Mouse (Mus musculus) neural tube, embryonic 14.5 days (tissue): Measurements from ENCODE around the gene Kcng3. TPM values are rescaled to one million over a fixed set of nuclear protein-coding genes. Genes with fewer than 3 reads are reported as not detected.

Source experiments
- ATAC-seq: fragments of 200-750 bp; cut with Nextera tagmentation; 2 replicates; pipeline ENCODE4 v1.8.0; 2017; ENCODE audit warnings: low read depth, mild to moderate bottlenecking, moderate TSS enrichment, moderate library complexity
- H3K27ac ChIP-seq: fragments of 300-500 bp; sonication (generic); 2 replicates; pipeline ENCODE4 v1.5.1; 2014; ENCODE audit warnings: low read depth, mild to moderate bottlenecking, control low read depth, low read length, moderate library complexity, mixed read lengths
- H3K27me3 ChIP-seq: fragments of 300-500 bp; sonication (generic); 2 replicates; pipeline ENCODE4 v1.6.1; 2014; ENCODE audit warnings: low read length; ENCODE audit not compliant: control insufficient read depth, insufficient read depth
- H3K36me3 ChIP-seq: fragments of 300-500 bp; sonication (generic); 2 replicates; pipeline ENCODE4 v1.6.1; 2014; ENCODE audit warnings: low read length, mixed read lengths; ENCODE audit not compliant: control insufficient read depth, insufficient read depth
- H3K4me1 ChIP-seq: fragments of 300-500 bp; sonication (generic); 2 replicates; pipeline ENCODE4 v1.6.1; 2014; ENCODE audit warnings: low read length; ENCODE audit not compliant: control insufficient read depth, insufficient read depth
- H3K4me2 ChIP-seq: fragments of 300-500 bp; sonication (generic); 2 replicates; pipeline ENCODE4 v1.6.1; 2014; ENCODE audit warnings: mild to moderate bottlenecking, low read depth, low read length, control low read depth
- H3K4me3 ChIP-seq: fragments of 300-500 bp; sonication (generic); 2 replicates; pipeline ENCODE4 v1.5.1; 2014; ENCODE audit warnings: low read depth, low read length, control low read depth, mixed read lengths
- H3K9ac ChIP-seq: fragments of 300-500 bp; sonication (generic); replicated peaks from 2 replicates; pipeline ENCODE4 v1.6.1; 2014; ENCODE audit warnings: low read depth, mild to moderate bottlenecking, control low read depth, low read length, mixed read lengths
- H3K9me3 ChIP-seq: fragments of 300-500 bp; sonication (generic); 2 replicates; pipeline ENCODE4 v1.6.1; 2016; ENCODE audit warnings: low read length; ENCODE audit not compliant: control insufficient read depth
- WGBS: fragments of 180-500 bp; shearing (Covaris S2); extraction: QIAGEN DNeasy Blood & Tissue Kit; methylation state at CpG from one replicate; pipeline ENCODE4 v1.1.7; 2014; 5-methylcytosine and 5-hydroxymethylcytosine counted together
- polyA plus RNA-seq: library from polyadenylated mRNA; unstranded; fragments of >200 nt; fragmentation: Nextera tagmentation; extraction: Ambion mirVana; gene quantifications from 2 replicates; pipeline ENCODE4 v1.2.1, GENCODE M21; 2014

Kcng3 gene
- polyA plus RNA-seq, 1 experiment from 2014 or later = not detected

DNA sequence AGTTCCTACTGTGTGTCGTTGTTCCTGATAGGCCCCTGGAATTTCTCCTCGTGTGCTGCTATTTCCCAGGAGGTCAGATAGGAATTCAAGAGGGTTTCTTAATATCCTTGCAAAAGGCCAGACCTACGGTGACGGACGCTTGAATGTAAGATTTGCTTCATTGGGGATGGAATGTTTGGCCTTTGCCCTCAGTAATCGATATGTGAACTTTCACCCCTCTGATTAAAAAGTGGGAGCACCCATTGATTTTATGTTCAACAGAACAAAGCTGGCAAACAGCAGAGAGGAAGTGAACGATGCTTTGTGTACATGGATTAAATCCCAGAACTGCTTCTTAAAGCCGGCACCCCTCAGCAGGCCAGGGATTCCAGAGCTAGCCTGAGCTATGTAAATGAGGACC lies 64.3 kb downstream of the Kcng3 start:
- H3K27me3 ChIP-seq = no peaks in the 10 kb centered on the region
- H3K27ac ChIP-seq = no peak overlapping the region
- WGBS = 52% methylated on average over 8 of the region's 8 CpGs
- no peak overlapping the region for H3K4me2 ChIP-seq
- no peak for ATAC-seq
- H3K4me3 ChIP-seq = no peak overlapping the region
- no peaks in the 10 kb centered on the region for H3K9me3 ChIP-seq
- H3K9ac ChIP-seq = no peak overlapping the region
- H3K36me3 ChIP-seq = no peaks in the 10 kb centered on the region
- no peaks in the 10 kb centered on the region for H3K4me1 ChIP-seq

DNA sequence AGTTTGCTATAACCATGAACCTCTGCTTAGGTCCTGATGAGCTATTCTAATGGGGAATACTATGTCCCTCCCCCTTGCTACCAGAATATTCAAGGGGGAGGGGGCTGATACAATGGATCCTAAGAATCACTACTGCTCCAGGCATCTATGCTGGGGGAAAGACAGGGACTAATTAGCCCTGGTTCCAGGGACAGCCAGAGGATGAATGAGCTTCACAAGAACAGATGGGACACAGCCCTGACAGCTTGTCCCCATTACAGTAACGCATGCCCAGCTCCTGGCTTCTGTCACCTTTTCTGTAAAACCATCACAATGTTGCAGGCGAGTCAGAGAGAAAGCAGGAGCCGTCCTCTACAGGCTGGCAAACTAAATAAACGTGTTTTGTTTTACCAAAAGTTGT lies 66.2 kb downstream of the Kcng3 start:
- H3K9me3 ChIP-seq = no peaks in the 10 kb centered on the region
- H3K4me3 ChIP-seq = no peak overlapping the region
- no peaks in the 10 kb centered on the region for H3K36me3 ChIP-seq
- H3K27me3 ChIP-seq = no peaks in the 10 kb centered on the region
- H3K4me1 ChIP-seq = no peaks in the 10 kb centered on the region
- 45% methylated on average over 4 of the region's 4 CpGs for WGBS
- no peak overlapping the region for H3K27ac ChIP-seq
- H3K9ac ChIP-seq = no peak overlapping the region
- no peak overlapping the region for H3K4me2 ChIP-seq
- peak; percentile 67; the same call in 1 of the 2 replicates for ATAC-seq

DNA sequence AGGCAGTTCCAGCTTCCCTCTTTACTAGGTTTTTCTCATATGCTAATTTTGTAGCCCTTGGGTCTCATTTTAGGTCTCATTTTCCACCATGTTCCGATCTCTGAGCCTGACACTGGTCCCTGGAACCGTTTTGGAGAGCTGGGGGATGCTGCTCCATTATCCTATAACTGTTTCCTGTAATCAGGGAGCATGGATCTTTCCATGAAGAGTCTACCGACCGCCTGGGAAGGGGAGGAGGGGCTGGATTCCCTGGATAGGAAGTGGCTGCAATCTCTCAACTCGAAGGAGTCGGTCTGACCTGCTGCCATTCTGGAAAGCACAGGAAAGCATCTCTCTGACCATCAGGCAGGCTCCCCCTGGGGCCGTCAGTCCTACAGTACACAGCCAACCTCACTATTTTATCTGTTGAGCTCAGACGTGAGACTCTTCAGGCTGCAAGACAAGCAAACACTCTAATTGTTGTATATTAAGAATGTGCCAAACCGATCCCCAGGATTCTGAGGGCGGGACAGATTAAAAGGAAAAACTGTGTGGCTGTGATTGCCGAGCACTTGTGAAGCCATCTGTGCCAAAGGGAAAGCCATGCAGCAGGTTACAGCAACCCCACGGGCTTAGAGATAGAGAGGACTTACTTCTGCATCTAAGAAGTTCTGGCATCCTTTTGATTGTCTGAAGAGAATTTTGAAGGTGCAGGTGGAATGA lies 67.4 kb downstream of the Kcng3 start:
- no peak for ATAC-seq
- no peaks in the 10 kb centered on the region for H3K4me1 ChIP-seq
- no peaks in the 10 kb centered on the region for H3K36me3 ChIP-seq
- H3K4me2 ChIP-seq = no peak overlapping the region
- 55% methylated on average over 12 of the region's 12 CpGs for WGBS
- no peaks in the 10 kb centered on the region for H3K9me3 ChIP-seq
- H3K4me3 ChIP-seq = no peak overlapping the region
- no peak overlapping the region for H3K27ac ChIP-seq
- no peak overlapping the region for H3K9ac ChIP-seq
- H3K27me3 ChIP-seq = no peaks in the 10 kb centered on the region

DNA sequence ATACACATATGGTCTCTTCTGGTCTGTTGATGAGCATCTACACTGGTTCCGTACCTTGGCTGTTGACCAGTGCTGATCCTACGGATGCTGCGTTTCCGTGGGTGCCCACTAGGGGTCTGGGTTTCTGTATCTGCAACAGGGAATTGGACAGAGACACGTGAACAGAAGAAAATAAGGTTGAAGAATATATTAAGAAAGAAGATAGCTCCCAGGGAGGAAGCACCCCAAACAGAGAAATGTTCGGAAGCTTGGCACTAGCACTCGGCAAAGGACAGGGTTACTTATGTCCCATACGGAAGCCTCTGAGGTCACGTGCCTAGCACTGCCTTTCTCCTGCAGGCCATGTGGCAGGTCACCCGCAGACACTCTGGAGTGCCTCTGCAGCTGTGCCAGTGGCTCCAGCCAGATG lies 68.0 kb downstream of the Kcng3 start:
- Histone ChIP-seq H3K9ac (no peak overlapping the region), H3K27me3 (no peaks in the 10 kb centered on the region), H3K36me3 (no peaks in the 10 kb centered on the region), H3K4me3 (no peak overlapping the region), H3K4me1 (no peaks in the 10 kb centered on the region), H3K9me3 (no peaks in the 10 kb centered on the region), H3K27ac (no peak overlapping the region), H3K4me2 (no peak overlapping the region)
- WGBS = 44% methylated on average over 10 of the region's 10 CpGs
- ATAC-seq = peak; percentile 59; the same call in 1 of the 2 replicates

DNA sequence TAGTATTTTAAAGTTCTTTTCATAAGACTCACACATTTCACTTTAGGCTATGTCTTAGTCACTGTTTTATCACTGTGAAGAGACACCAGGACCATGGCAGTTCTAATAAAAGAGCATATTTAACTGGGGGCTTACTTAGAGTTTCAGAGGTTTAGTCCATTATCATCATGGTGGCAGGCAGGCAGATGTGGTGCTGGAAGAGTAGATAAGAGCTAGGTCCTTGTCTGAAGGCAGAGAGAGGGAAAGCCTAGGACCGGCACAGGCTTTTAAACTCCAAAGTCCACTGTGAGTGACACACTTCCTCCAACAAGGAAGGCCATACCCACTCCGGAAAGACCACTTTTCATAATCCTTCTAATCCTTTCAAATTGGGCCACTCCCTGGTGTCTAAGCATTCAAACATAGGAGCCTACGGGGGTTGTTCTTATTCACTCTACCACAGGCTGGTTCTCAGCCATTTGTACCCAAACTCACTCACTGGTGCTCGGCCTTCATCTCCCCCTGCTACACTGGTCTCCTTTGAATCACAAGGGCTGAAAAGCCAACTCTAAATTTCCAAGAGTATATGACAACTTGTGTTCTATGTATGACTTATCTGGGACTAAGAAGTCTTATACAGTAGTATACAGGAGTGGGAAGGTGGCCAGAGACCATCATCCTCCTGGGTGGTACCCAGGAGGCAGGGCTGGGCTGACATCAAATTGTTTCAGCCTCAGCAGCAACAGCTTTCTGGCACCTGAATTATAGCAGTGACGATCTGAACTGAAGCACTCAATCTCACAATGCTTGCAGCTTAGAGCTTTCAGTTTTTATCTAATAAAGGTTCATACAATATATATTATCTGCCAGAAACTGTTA lies 69.3 kb downstream of the Kcng3 start:
- no peaks in the 10 kb centered on the region for H3K36me3 ChIP-seq
- H3K27me3 ChIP-seq = no peaks in the 10 kb centered on the region
- no peaks in the 10 kb centered on the region for H3K4me1 ChIP-seq
- no peak overlapping the region for H3K4me2 ChIP-seq
- no peak overlapping the region for H3K27ac ChIP-seq
- no peaks in the 10 kb centered on the region for H3K9me3 ChIP-seq
- ATAC-seq = no peak
- WGBS = 97% methylated on average over 5 of the region's 5 CpGs
- no peak overlapping the region for H3K4me3 ChIP-seq
- H3K9ac ChIP-seq = no peak overlapping the region

DNA sequence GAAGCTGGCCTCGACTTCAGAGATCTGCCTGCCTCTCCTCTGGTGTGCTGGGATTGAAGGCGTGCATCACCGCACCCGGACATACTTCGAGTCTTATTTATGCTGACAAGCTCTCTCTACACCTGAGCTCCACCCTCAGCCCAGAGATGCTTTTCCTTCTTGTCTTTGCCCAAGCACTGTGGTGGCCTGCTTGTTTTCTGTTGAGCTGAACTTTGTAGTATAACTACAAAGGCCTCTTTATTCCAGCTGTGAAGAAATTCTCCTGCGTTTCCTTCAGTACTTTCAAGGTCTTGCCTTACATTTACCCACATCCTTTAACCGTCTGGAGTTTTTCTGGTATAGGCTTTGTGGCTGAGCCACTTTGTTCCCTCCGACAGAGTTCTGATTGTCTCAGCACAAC lies 72.6 kb downstream of the Kcng3 start:
- Histone ChIP-seq H3K4me3 (no peak overlapping the region), H3K4me2 (no peak overlapping the region), H3K27me3 (no peaks in the 10 kb centered on the region), H3K36me3 (no peaks in the 10 kb centered on the region), H3K9ac (no peak overlapping the region), H3K9me3 (no peaks in the 10 kb centered on the region), H3K4me1 (no peaks in the 10 kb centered on the region), H3K27ac (no peak overlapping the region)
- ATAC-seq = no peak
- 61% methylated on average over 8 of the region's 8 CpGs for WGBS

DNA sequence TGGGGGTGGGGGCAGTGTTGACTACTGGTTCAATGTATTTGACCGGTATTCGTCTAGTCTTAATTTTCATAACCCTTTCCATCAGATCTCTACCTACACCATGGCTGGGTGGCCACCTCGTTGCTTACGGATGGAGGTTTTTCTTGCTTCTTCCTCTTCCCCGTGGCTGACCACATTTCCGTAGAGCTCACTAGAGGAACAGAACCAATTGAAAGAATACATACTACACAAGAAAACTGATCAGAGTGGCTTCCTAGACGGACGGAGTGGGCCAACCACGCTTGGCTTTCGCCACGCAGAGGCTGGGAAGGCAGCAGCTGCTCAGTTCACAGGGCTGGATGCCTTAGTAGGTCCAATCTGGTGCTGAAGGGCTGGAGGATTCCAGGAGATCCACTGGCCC lies 75.9 kb downstream of the Kcng3 start:
- Histone ChIP-seq H3K36me3 (no peaks in the 10 kb centered on the region), H3K4me1 (no peaks in the 10 kb centered on the region), H3K27ac (no peak overlapping the region), H3K9me3 (no peaks in the 10 kb centered on the region), H3K9ac (no peak overlapping the region), H3K4me2 (no peak overlapping the region), H3K27me3 (no peaks in the 10 kb centered on the region), H3K4me3 (no peak overlapping the region)
- 95% methylated on average over 11 of the region's 11 CpGs for WGBS
- no peak for ATAC-seq

DNA sequence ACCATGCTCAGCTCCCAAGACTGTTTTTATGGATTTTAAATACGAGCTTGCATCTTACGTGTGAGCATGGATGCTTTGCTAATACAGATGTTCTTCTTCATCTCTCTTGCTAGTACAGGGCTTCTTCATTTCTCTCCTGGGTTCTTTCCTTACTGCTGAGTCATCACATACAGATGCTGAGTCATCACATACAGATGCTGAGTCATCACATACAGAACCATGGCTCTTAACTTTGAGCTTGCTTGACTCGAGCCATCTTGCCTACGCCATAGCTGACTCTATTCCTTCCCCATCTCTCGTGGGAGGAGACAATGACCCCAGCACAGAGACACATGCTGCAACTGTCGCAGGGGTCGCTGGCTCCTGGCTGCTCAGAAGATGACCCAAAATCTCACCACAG lies 76.7 kb downstream of the Kcng3 start:
- no peak for ATAC-seq

DNA sequence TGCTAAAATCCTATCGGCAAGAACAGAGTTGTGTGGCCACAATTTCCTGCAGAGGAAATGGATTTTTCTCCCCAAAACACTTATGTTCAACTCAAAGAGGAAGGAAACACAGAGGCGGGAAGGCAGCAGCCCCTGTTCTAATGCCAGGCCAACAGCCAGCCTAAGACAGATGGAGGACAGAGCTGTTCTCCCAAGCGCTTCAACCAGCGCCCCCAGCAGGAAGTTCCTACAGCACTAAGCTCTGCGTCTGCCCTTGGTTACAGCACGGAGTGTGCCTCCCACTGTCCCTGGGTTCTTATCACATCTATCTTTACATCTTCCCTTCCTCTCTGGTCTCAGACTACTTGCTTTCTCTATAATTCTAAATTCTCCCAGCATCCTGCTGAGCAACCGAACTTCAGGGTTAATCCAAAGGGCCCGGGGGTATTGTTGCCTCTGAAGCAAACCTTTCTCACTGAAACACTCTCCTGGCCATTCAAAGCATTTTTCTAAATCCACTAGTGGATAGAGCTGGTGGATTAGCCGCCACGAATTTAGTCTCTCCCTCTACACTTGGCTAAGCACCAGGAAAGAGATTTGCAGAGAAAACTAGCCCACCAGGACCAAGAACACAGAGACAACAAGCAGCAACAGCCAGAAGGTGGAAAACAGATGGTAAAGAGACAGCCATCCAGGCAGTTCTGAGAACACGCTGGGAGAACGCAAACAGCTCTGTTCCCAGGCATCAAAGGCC lies 83.0 kb downstream of the Kcng3 start:
- no peaks in the 10 kb centered on the region for H3K9me3 ChIP-seq
- no peak overlapping the region for H3K4me3 ChIP-seq
- no peak overlapping the region for H3K9ac ChIP-seq
- WGBS = 35% methylated on average over 12 of the region's 12 CpGs
- no peak overlapping the region for H3K27ac ChIP-seq
- no peak for ATAC-seq
- H3K36me3 ChIP-seq = no peaks in the 10 kb centered on the region
- no peak overlapping the region for H3K4me2 ChIP-seq
- H3K27me3 ChIP-seq = no peaks in the 10 kb centered on the region
- H3K4me1 ChIP-seq = peaks cover 11% of the 10 kb centered on the region; the same call in 1 of the 2 replicates

More for the DNA sequence above, 76.7 kb downstream of the Kcng3 start:
- Histone ChIP-seq H3K4me1 (no peaks in the 10 kb centered on the region), H3K27ac (no peak overlapping the region), H3K36me3 (no peaks in the 10 kb centered on the region), H3K4me3 (no peak overlapping the region), H3K9ac (no peak overlapping the region), H3K4me2 (no peak overlapping the region), H3K9me3 (no peaks in the 10 kb centered on the region), H3K27me3 (no peaks in the 10 kb centered on the region)
- WGBS = 89% methylated on average over 7 of the region's 7 CpGs
